Mouse (Mus musculus) brain, embryonic 14.5 days (tissue): ENCODE data around the gene Prr22. TPM values are rescaled to one million over a fixed set of nuclear protein-coding genes. Genes with fewer than 3 reads are reported as not detected.
A peak's percentile ranks its signal among the peaks of the same experiment; 100 is the strongest.

Experiments
- DNase-seq: peaks from one replicate; pipeline ENCODE4 v3.0.0-alpha.2; 2011; ENCODE audit warnings: low read depth
- CTCF ChIP-seq: fragments of 200-500 bp; IDR thresholded peaks from 2 replicates; pipeline ENCODE4 v1.5.1; 2012; ENCODE audit warnings: inconsistent platforms, mild to moderate bottlenecking, moderate library complexity, borderline replicate concordance; ENCODE audit not compliant: insufficient read depth, insufficient read length; ENCODE audit errors: extremely low read depth
- POLR2A ChIP-seq: fragments of 200-500 bp; IDR thresholded peaks from 2 replicates; pipeline ENCODE4 v1.6.1; 2012; ENCODE audit warnings: mild to moderate bottlenecking, inconsistent platforms, borderline replicate concordance; ENCODE audit not compliant: poor library complexity, insufficient read depth, insufficient read length, severe bottlenecking; ENCODE audit errors: extremely low read depth
- polyA plus RNA-seq: library from polyadenylated mRNA; depleted of rRNA; stranded (reverse); fragments of >200 nt; gene quantifications from 2 replicates; pipeline ENCODE4 v1.2.3, GENCODE M21; 2012; rRNA removed

The Prr22 gene
- polyA plus RNA-seq = 3.1 and 3.9 TPM in 2 replicates

- DNase-seq = no peak
- TF ChIP-seq POLR2A = no peak
- TF ChIP-seq CTCF = no peak
Observed at GRCm38 (mm10) chr17:56769950-56770349, at the start of gene Prr22. Gene Prr22 (plus strand): TSS chr17:56770250.

DNA sequence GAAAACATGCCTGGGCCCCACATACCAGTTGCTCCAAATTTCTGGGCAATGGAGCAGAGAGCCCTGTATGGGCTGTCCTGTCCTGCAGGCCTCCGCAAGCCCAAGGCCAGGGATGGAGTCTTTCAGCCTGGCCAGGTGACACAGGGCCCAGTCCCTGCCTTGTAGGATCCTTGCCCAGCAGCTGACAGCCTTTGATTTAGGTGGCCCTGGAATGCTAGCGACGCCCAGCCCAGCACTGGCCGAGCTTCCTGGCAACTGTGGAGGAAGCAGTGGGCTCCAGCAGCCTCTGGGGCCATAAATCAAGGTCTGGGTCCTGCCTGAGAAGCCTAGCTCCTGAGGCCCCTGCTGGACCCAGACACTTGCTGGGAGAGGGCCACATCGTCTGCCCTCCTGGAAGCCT lies 47.6 kb upstream of the Prr22 start:
- TF ChIP-seq CTCF (no peak), POLR2A (no peak)
- no peak for DNase-seq

DNA sequence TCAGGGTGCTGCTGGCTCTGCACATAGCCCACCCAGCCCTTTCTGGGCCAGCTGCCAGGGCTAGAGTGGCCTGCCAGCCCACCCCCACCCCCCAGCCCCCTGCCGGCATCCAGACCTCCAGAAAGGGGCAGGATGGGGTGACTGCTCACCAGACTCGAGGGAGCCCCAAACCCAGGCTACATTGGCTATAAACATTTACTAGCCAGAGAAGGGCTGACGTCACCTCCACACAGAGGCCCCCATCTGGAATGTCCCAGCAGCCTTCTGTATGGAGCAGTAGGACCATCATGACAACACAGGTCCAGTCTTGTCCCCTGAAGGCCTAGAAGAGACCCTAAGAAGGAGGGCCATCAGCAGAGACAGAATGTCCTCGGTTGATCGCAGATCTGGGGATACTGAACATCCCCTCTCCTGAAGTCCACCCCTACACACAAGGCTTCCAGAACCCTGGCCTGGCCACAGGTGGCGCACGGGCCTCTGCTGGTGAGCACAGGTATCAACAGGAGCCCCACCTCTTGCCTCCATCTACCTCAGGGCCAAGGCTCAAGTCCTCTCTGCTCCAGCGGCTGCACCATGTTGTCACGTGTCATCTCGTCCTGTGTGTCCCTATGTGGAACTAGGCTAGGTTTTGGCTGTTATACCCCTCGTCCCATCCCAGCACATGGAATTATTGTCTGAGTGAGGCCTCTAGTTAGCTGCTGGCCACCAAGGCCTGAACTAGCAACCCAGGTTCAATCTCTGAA lies 46.5 kb upstream of the Prr22 start:
- TF ChIP-seq POLR2A (no peak), CTCF (no peak)
- no peak for DNase-seq

- TF ChIP-seq POLR2A (no peak), CTCF (no peak)
- no peak for DNase-seq
Observed at GRCm38 (mm10) chr17:56727029-56727649, 42.9 kb upstream of the Prr22 start.

- no peak for TF ChIP-seq POLR2A
- no peak for TF ChIP-seq CTCF
- DNase-seq = no peak
Observed at GRCm38 (mm10) chr17:56727659-56728058, 42.4 kb upstream of the Prr22 start.

GRCm38 (mm10) chr17:56728117-56728516 lies 41.9 kb upstream of the Prr22 start:
- TF ChIP-seq POLR2A (no peak), CTCF (no peak)
- no peak for DNase-seq

DNA sequence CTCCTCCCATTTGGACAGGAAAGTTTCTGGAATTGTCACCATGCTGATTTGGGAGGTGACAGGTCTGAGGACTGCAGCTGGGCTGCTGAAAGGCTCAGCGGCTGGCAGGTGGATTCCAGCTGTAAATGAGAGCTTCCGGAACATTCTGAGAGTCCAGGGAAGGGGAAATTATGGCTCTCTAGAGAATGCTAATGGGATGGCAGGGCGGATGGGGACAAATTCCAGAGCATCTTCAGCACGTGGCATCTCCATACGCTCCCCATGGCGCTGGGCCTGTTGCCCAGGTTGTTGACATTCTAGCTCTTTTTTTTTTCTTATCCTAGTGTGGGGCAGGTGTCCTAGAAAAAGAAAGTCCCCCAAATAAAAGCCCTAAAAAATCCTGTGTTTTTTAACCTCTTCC lies 40.9 kb upstream of the Prr22 start:
- peak; percentile 33 for DNase-seq

GRCm38 (mm10) chr17:56729656-56730055 lies 40.4 kb upstream of the Prr22 start:
- no peak for DNase-seq
- no peak for TF ChIP-seq POLR2A
- no peak for TF ChIP-seq CTCF

More for the DNA sequence above, 40.9 kb upstream of the Prr22 start:
- no peak for TF ChIP-seq CTCF
- TF ChIP-seq POLR2A = no peak

- TF ChIP-seq POLR2A (no peak), CTCF (peak; percentile 46; the same call in 1 of the 2 replicates)
- DNase-seq = no peak
Observed at GRCm38 (mm10) chr17:56736534-56736933, 33.5 kb upstream of the Prr22 start.

DNA sequence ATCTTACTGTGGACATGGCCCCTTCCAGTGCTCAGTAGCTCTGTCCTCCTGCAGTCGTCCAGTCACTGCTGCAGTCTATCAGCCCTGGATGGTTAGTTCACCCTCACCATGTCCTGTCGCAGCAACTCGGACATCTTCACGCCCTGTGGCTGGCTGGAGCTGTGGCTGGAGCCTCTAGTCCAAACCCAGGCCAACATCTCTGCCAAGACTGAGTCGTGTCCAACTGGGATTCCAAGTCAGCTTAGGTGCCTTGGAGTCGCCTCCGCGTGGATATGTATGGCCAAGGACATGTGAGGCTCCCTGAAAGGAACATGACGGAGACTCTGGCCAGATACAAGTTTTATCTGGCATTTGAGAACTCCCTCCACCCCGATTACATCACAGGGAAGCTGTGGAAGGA lies 31.8 kb upstream of the Prr22 start:
- TF ChIP-seq CTCF (no peak), POLR2A (no peak)
- DNase-seq = no peak

GRCm38 (mm10) chr17:56740118-56740787 lies 29.8 kb upstream of the Prr22 start:
- TF ChIP-seq POLR2A (no peak), CTCF (no peak)
- DNase-seq = no peak
